Mouse (Mus musculus) erythroblast, adult 5-6 weeks (primary cell): ENCODE measurements around the gene Tmem8b. TPM values are rescaled to one million over a fixed set of nuclear protein-coding genes. Genes with fewer than 3 reads are reported as not detected.

Source experiments
- ATAC-seq: replicated peaks from 2 replicates; pipeline ENCODE4 v1.8.0; 2016; ENCODE audit warnings: moderate number of reproducible peaks, mild to moderate bottlenecking, moderate TSS enrichment, inconsistent platforms; ENCODE audit not compliant: poor library complexity, low FRiP score, severe bottlenecking
- total RNA-seq, 2 experiments: library from RNA; stranded (forward) in 1 of 2; stranded (reverse) in 1 of 2; fragments of 150-400 nt in 1 of 2; fragments of 200-764, 138-1000 nt in 1 of 2; gene quantifications; 2 replicates each; pipeline versions ENCODE4 v1.2.3 to v1.2.4; 2015 to 2017; ENCODE audit warnings: low replicate concordance in 2 of 2

Gene Tmem8b
- total RNA-seq, 2 experiments from 2014 or later, result not detected

GRCm38 (mm10) chr4:43741526-43741925 lies 72.8 kb downstream of the Tmem8b start:
- ATAC-seq, result no peak

Other genes starting within 250 kb of the Tmem8b start
- gene Fam166b, start 239.8 kb upstream of the Tmem8b start, total RNA-seq (2015; ENCODE audit: low replicate concordance), result not detected in 2 replicates
- not detected in 2 replicates for gene Fam166b, start 239.8 kb upstream of the Tmem8b start, total RNA-seq (2017; ENCODE audit: low replicate concordance)
- gene Tesk1, start 227.0 kb upstream of the Tmem8b start, total RNA-seq (2015; ENCODE audit: low replicate concordance), result 1.7 and 2.3 TPM in 2 replicates
- gene Tesk1, start 227.0 kb upstream of the Tmem8b start, total RNA-seq (2017; ENCODE audit: low replicate concordance), result 0.98 and 1.5 TPM in 2 replicates
- 2.1 and 2.3 TPM in 2 replicates for gene Cd72, start 214.3 kb upstream of the Tmem8b start, total RNA-seq (2015; ENCODE audit: low replicate concordance)
- 0.43 and 7.9 TPM in 2 replicates for gene Cd72, start 214.3 kb upstream of the Tmem8b start, total RNA-seq (2017; ENCODE audit: low replicate concordance)
- not detected in 2 replicates for gene Sit1, start 185.2 kb upstream of the Tmem8b start, total RNA-seq (2015; ENCODE audit: low replicate concordance)
- not detected in 2 replicates for gene Sit1, start 185.2 kb upstream of the Tmem8b start, total RNA-seq (2017; ENCODE audit: low replicate concordance)
- 4.6 and 17.1 TPM in 2 replicates for gene Ccdc107, start 176.1 kb upstream of the Tmem8b start, total RNA-seq (2015; ENCODE audit: low replicate concordance)
- gene Ccdc107, start 176.1 kb upstream of the Tmem8b start, total RNA-seq (2017; ENCODE audit: low replicate concordance), result 5.2 and 36.1 TPM in 2 replicates
- 22.4 and 40.9 TPM in 2 replicates for gene Arhgef39, start 169.3 kb upstream of the Tmem8b start, total RNA-seq (2015; ENCODE audit: low replicate concordance)
- gene Arhgef39, start 169.3 kb upstream of the Tmem8b start, total RNA-seq (2017; ENCODE audit: low replicate concordance), result 18.0 and 29.2 TPM in 2 replicates
- gene Car9, start 162.0 kb upstream of the Tmem8b start, total RNA-seq (2015; ENCODE audit: low replicate concordance), result 0.63 TPM in 1 of 2 replicates, not detected in the other
- gene Car9, start 162.0 kb upstream of the Tmem8b start, total RNA-seq (2017; ENCODE audit: low replicate concordance), result 0.56 and 0.77 TPM in 2 replicates
- gene Tpm2, start 145.2 kb upstream of the Tmem8b start, total RNA-seq (2015; ENCODE audit: low replicate concordance), result not detected in 2 replicates
- 3.3 and 4.9 TPM in 2 replicates for gene Tpm2, start 145.2 kb upstream of the Tmem8b start, total RNA-seq (2017; ENCODE audit: low replicate concordance)
- 1.7 and 6.7 TPM in 2 replicates for gene Creb3, start 106.6 kb upstream of the Tmem8b start, total RNA-seq (2015; ENCODE audit: low replicate concordance)
- 35.8 and 52.6 TPM in 2 replicates for gene Creb3, start 106.6 kb upstream of the Tmem8b start, total RNA-seq (2017; ENCODE audit: low replicate concordance)
- gene Tln1, start 106.3 kb upstream of the Tmem8b start, total RNA-seq (2015; ENCODE audit: low replicate concordance), result 47.8 and 86.3 TPM in 2 replicates
- 197 and 262 TPM in 2 replicates for gene Tln1, start 106.3 kb upstream of the Tmem8b start, total RNA-seq (2017; ENCODE audit: low replicate concordance)
- 8.6 and 10.6 TPM in 2 replicates for gene Rgp1, start 90.3 kb upstream of the Tmem8b start, total RNA-seq (2015; ENCODE audit: low replicate concordance)
- gene Rgp1, start 90.3 kb upstream of the Tmem8b start, total RNA-seq (2017; ENCODE audit: low replicate concordance), result 5.7 and 8.9 TPM in 2 replicates
- gene Gba2, start 90.1 kb upstream of the Tmem8b start, total RNA-seq (2015; ENCODE audit: low replicate concordance), result 4.2 and 7.3 TPM in 2 replicates
- gene Gba2, start 90.1 kb upstream of the Tmem8b start, total RNA-seq (2017; ENCODE audit: low replicate concordance), result 7.4 and 12.0 TPM in 2 replicates
- gene Msmp, start 84.5 kb upstream of the Tmem8b start, total RNA-seq (2015; ENCODE audit: low replicate concordance), result not detected in 2 replicates
- gene Msmp, start 84.5 kb upstream of the Tmem8b start, total RNA-seq (2017; ENCODE audit: low replicate concordance), result not detected in 2 replicates
- not detected in 2 replicates for gene Npr2, start 37.0 kb upstream of the Tmem8b start, total RNA-seq (2015; ENCODE audit: low replicate concordance)
- 1.9 TPM in 1 of 2 replicates, not detected in the other for gene Npr2, start 37.0 kb upstream of the Tmem8b start, total RNA-seq (2017; ENCODE audit: low replicate concordance)
- gene Spag8, start 15.4 kb upstream of the Tmem8b start, total RNA-seq (2015; ENCODE audit: low replicate concordance), result not detected in 2 replicates
- not detected in 2 replicates for gene Spag8, start 15.4 kb upstream of the Tmem8b start, total RNA-seq (2017; ENCODE audit: low replicate concordance)
- 2.9 and 9.6 TPM in 2 replicates for gene Hint2, start 12.5 kb upstream of the Tmem8b start, total RNA-seq (2015; ENCODE audit: low replicate concordance)
- gene Hint2, start 12.5 kb upstream of the Tmem8b start, total RNA-seq (2017; ENCODE audit: low replicate concordance), result 13.6 and 18.1 TPM in 2 replicates
- not detected in 2 replicates for gene Fam221b, start 174 bp downstream of the Tmem8b start, total RNA-seq (2015; ENCODE audit: low replicate concordance)
- gene Fam221b, start 174 bp downstream of the Tmem8b start, total RNA-seq (2017; ENCODE audit: low replicate concordance), result 0.70 TPM in 1 of 2 replicates, not detected in the other
- not detected in 2 replicates for gene Olfr70, start 31.8 kb downstream of the Tmem8b start, total RNA-seq (2015; ENCODE audit: low replicate concordance)
- 0.70 TPM in 1 of 2 replicates, not detected in the other for gene Olfr70, start 31.8 kb downstream of the Tmem8b start, total RNA-seq (2017; ENCODE audit: low replicate concordance)
- gene Olfr71, start 41.3 kb downstream of the Tmem8b start, total RNA-seq (2015; ENCODE audit: low replicate concordance), result not detected in 2 replicates
- not detected in 2 replicates for gene Olfr71, start 41.3 kb downstream of the Tmem8b start, total RNA-seq (2017; ENCODE audit: low replicate concordance)
- not detected in 2 replicates for gene Hrct1, start 58.2 kb downstream of the Tmem8b start, total RNA-seq (2015; ENCODE audit: low replicate concordance)
- not detected in 2 replicates for gene Hrct1, start 58.2 kb downstream of the Tmem8b start, total RNA-seq (2017; ENCODE audit: low replicate concordance)
- not detected in 2 replicates for gene Spaar, start 61.1 kb downstream of the Tmem8b start, total RNA-seq (2015; ENCODE audit: low replicate concordance)
- gene Spaar, start 61.1 kb downstream of the Tmem8b start, total RNA-seq (2017; ENCODE audit: low replicate concordance), result not detected in 2 replicates
- gene Olfr159, start 102.0 kb downstream of the Tmem8b start, total RNA-seq (2015; ENCODE audit: low replicate concordance), result not detected in 2 replicates
- gene Olfr159, start 102.0 kb downstream of the Tmem8b start, total RNA-seq (2017; ENCODE audit: low replicate concordance), result not detected in 2 replicates
- gene Olfr156, start 154.9 kb downstream of the Tmem8b start, total RNA-seq (2015; ENCODE audit: low replicate concordance), result not detected in 2 replicates
- gene Olfr156, start 154.9 kb downstream of the Tmem8b start, total RNA-seq (2017; ENCODE audit: low replicate concordance), result not detected in 2 replicates
- gene Olfr157, start 171.2 kb downstream of the Tmem8b start, total RNA-seq (2015; ENCODE audit: low replicate concordance), result not detected in 2 replicates
- not detected in 2 replicates for gene Olfr157, start 171.2 kb downstream of the Tmem8b start, total RNA-seq (2017; ENCODE audit: low replicate concordance)
- not detected in 2 replicates for gene Olfr155, start 182.6 kb downstream of the Tmem8b start, total RNA-seq (2015; ENCODE audit: low replicate concordance)
- gene Olfr155, start 182.6 kb downstream of the Tmem8b start, total RNA-seq (2017; ENCODE audit: low replicate concordance), result not detected in 2 replicates
- gene Reck, start 206.6 kb downstream of the Tmem8b start, total RNA-seq (2015; ENCODE audit: low replicate concordance), result 1.2 and 5.4 TPM in 2 replicates
- 0.77 and 6.4 TPM in 2 replicates for gene Reck, start 206.6 kb downstream of the Tmem8b start, total RNA-seq (2017; ENCODE audit: low replicate concordance)